Mouse (Mus musculus): ENCODE measurements around the gene Gjc1. TPM values are rescaled to one million over a fixed set of nuclear protein-coding genes. Genes with fewer than 3 reads are reported as not detected.

The Gjc1 gene
- polyA plus RNA-seq, 1 experiment from 2014 or later, result 1.6 TPM

DNA sequence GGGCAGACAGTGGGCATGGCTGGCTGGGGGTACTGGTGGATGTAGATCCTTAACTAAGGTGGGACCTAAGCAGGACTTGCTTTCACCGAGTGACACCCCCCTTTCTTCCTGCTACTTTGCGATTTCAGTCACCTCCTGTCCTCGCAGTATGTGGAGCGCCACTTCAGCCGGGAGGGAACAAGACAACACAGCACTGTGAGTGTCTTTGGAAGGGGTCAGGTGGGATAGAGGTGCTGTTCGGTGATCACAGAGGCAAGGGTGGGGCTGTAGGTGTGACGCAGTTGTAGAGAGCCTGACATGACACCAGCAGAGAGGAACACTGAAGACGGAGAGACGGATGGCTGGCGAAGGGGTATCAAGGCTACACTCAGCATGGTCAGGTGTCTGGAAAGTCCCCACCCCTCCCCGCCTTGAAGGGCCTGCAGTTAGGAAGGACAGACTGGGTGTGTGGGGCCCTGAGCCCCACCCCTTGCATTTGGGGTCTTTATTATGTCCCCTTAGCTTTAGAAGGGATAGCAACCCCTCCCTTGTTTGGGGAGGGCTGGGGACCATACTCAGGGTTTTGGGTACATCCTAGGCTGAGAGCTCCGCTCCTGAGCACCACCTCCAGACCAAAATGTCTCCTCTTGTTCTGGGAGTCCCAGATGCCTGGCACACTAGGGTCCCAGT, 49.4 kb downstream of the Gjc1 start:
- H3K27me3 ChIP-seq, result peaks cover 41% of the 10 kb centered on the region
- WGBS (ENCODE audit: insufficient replicate concordance), result 68% methylated on average over 12 of the region's 12 CpGs
- ATAC-seq (ENCODE audit: insufficient read depth), result no peak

DNA sequence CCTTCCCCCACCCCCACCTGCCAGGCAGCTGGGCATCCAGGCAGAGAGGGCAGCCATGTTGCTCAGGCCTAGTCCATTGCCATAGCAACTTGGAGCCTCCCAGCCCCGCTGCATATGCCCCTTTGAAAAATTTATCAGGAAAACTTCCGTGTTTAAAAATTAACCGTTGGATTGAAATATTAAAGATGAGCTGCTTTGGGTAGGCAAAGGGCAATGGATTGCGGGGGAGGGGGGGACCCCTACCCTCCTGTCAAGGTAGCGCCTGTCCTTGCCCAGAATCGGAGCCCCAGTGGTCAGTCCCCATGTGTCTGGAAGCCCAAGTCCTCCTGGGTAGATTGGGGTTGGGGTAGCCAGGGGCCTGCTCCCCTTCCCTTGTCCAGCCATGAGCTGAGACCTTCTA, 50.4 kb downstream of the Gjc1 start:
- Histone ChIP-seq H3K4me2 (no peak overlapping the region), H3K27ac (replicated peaks) (no peak overlapping the region), H3K9ac (no peak overlapping the region), H3K4me1 (replicated peaks) (peaks cover 3% of the 10 kb centered on the region), H3K9me3 (replicated peaks) (no peaks in the 10 kb centered on the region), H3K27me3 (peaks cover 31% of the 10 kb centered on the region), H3K4me3 (replicated peaks) (no peak overlapping the region), H3K36me3 (replicated peaks) (no peaks in the 10 kb centered on the region)
- no peak for ATAC-seq (ENCODE audit: insufficient read depth)
- 60% methylated on average over 6 of the region's 6 CpGs for WGBS (ENCODE audit: insufficient replicate concordance)

More for the DNA sequence above, 49.4 kb downstream of the Gjc1 start:
- no peaks in the 10 kb centered on the region for H3K9me3 ChIP-seq (replicated peaks)
- no peak overlapping the region for H3K9ac ChIP-seq
- H3K27ac ChIP-seq (replicated peaks), result no peak overlapping the region
- H3K4me1 ChIP-seq (replicated peaks), result peaks cover 12% of the 10 kb centered on the region
- H3K36me3 ChIP-seq (replicated peaks), result no peaks in the 10 kb centered on the region
- H3K4me3 ChIP-seq (replicated peaks), result no peak overlapping the region
- no peak overlapping the region for H3K4me2 ChIP-seq

GRCm38 (mm10) chr11:102767055-102767670, 52.3 kb downstream of the Gjc1 start:
- H3K36me3 ChIP-seq (replicated peaks), result no peaks in the 10 kb centered on the region
- peaks cover 30% of the 10 kb centered on the region for H3K27me3 ChIP-seq
- 52% methylated on average over 6 of the region's 6 CpGs for WGBS (ENCODE audit: insufficient replicate concordance)
- no peaks in the 10 kb centered on the region for H3K9me3 ChIP-seq (replicated peaks)
- ATAC-seq (ENCODE audit: insufficient read depth), result no peak
- peaks cover under 1% of the 10 kb centered on the region; the same call in 1 of the 2 replicates for H3K4me1 ChIP-seq (replicated peaks)
- no peak overlapping the region for H3K27ac ChIP-seq (replicated peaks)
- H3K9ac ChIP-seq, result no peak overlapping the region
- no peak overlapping the region for H3K4me3 ChIP-seq (replicated peaks)
- H3K4me2 ChIP-seq, result no peak overlapping the region

DNA sequence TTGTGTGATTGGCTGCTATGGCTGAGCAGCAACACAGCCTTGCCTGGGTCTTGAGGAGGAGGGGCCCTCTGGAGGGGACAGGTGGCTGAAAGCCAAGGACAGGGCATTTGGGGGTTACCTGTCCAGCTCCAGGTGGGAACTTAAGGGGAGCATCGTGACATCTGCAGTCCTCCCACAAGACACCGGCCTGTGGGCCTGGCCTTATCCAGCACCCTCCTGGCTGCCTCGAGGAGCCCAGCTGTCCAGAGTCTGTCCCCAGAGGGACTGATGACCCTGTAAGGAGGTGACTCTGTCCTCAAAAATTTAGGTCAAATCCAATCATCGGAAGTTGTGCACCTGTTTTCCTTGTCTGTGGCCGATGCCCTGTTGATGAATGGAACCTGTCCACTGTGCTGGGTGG, 54.1 kb downstream of the Gjc1 start:
- H3K9ac ChIP-seq, result no peak overlapping the region
- no peaks in the 10 kb centered on the region for H3K36me3 ChIP-seq (replicated peaks)
- ATAC-seq (ENCODE audit: insufficient read depth), result no peak
- no peak overlapping the region for H3K27ac ChIP-seq (replicated peaks)
- H3K4me2 ChIP-seq, result no peak overlapping the region
- H3K27me3 ChIP-seq, result peaks cover 35% of the 10 kb centered on the region
- H3K9me3 ChIP-seq (replicated peaks), result no peaks in the 10 kb centered on the region
- H3K4me3 ChIP-seq (replicated peaks), result no peak overlapping the region
- 67% methylated on average over 5 of the region's 5 CpGs for WGBS (ENCODE audit: insufficient replicate concordance)
- peaks cover 5% of the 10 kb centered on the region for H3K4me1 ChIP-seq (replicated peaks)

DNA sequence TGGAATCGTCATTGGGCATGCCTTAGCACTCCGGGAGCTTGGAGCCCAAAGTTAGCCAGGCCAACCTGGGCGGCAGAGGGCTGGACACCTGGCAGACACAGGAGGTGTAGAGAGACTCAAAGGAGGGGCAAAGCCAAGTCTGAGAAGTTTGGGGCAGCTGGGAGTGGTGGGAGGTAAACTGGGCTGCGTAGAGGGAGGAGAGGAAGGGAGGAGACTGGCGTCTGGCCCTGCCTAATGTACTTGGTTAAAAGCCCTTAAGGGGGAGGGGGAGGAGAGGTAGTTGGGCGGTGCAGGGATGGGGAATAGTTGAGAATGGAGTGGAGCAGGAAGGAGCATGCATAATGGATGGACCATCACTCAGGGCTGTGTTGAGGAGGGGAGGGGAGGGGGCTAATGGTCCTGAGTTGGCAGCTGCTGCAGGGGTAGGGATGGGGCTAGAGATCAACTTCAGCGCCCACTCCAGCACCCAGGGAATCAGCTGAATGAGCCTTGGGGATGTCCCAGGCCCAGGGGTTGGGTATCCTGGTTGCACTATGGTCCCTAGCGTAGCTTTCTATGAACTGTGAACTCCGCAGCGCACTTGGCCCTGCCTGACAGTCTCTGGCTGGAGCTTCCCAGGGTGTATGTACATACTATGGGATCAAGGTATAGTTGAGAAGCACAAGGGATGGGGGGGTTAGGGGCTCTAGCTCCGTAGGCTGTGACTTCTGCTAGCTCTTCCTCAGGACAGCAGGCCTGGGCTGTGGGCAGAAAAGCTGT, 56.3 kb downstream of the Gjc1 start:
- ATAC-seq (ENCODE audit: insufficient read depth), result no peak
- H3K36me3 ChIP-seq (replicated peaks), result no peaks in the 10 kb centered on the region
- WGBS (ENCODE audit: insufficient replicate concordance), result 63% methylated on average over 11 of the region's 11 CpGs
- peaks cover 47% of the 10 kb centered on the region for H3K27me3 ChIP-seq
- H3K4me2 ChIP-seq, result no peak overlapping the region
- no peak overlapping the region for H3K9ac ChIP-seq
- H3K27ac ChIP-seq (replicated peaks), result no peak overlapping the region
- H3K4me1 ChIP-seq (replicated peaks), result peaks cover 5% of the 10 kb centered on the region
- no peaks in the 10 kb centered on the region for H3K9me3 ChIP-seq (replicated peaks)
- no peak overlapping the region for H3K4me3 ChIP-seq (replicated peaks)

DNA sequence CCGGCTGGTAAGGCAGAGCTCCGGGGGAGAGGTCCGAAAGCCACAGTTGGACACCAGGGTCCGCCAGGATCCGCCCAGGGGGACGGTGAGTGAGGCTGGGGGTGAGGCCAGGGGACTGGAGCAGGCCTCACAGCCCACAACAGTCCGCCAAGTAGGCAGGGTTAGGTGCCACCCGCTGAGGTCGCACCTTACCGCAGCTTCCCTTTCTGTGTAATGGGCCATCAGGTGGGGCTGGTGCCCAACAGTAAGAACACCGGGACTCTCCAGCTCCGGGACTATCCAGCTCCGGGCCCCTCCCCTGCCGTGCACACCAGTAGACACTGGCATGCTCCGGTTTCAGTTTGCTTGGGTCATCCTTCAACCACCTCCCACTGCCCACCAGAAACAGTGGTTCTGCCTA, 57.3 kb downstream of the Gjc1 start:
- no peak overlapping the region for H3K27ac ChIP-seq (replicated peaks)
- H3K4me3 ChIP-seq (replicated peaks), result peak overlapping the region; percentile 47
- no peaks in the 10 kb centered on the region for H3K36me3 ChIP-seq (replicated peaks)
- H3K27me3 ChIP-seq, result peaks cover 47% of the 10 kb centered on the region
- H3K4me1 ChIP-seq (replicated peaks), result peaks cover 5% of the 10 kb centered on the region
- no peak overlapping the region for H3K9ac ChIP-seq
- 9% methylated on average over 15 of the region's 15 CpGs for WGBS (ENCODE audit: insufficient replicate concordance)
- ATAC-seq (ENCODE audit: insufficient read depth), result no peak
- H3K9me3 ChIP-seq (replicated peaks), result no peaks in the 10 kb centered on the region
- peak overlapping the region; percentile 69 for H3K4me2 ChIP-seq

- no peak within 1 kb of the TSS for H3K27ac ChIP-seq (replicated peaks)
- H3K36me3 ChIP-seq (replicated peaks), result no peaks in the 10 kb centered on the region
- H3K4me1 ChIP-seq (replicated peaks), result peaks cover 5% of the 10 kb centered on the region
- ATAC-seq (ENCODE audit: insufficient read depth), result no peak
- peaks cover 47% of the 10 kb centered on the region for H3K27me3 ChIP-seq
- H3K4me3 ChIP-seq (replicated peaks), result peak within 1 kb of the TSS; percentile 47
- H3K4me2 ChIP-seq, result peak within 1 kb of the TSS; percentile 69
- H3K9me3 ChIP-seq (replicated peaks), result no peaks in the 10 kb centered on the region
- H3K9ac ChIP-seq, result no peak within 1 kb of the TSS
- WGBS (ENCODE audit: insufficient replicate concordance), result 1% methylated on average over 64 of the region's 76 CpGs
Measured at GRCm38 (mm10) chr11:102761309-102762210, 57.9 kb downstream of the Gjc1 start, which contains the start of gene Adam11. TSS of gene Adam11 (plus strand) at chr11:102761439.

DNA sequence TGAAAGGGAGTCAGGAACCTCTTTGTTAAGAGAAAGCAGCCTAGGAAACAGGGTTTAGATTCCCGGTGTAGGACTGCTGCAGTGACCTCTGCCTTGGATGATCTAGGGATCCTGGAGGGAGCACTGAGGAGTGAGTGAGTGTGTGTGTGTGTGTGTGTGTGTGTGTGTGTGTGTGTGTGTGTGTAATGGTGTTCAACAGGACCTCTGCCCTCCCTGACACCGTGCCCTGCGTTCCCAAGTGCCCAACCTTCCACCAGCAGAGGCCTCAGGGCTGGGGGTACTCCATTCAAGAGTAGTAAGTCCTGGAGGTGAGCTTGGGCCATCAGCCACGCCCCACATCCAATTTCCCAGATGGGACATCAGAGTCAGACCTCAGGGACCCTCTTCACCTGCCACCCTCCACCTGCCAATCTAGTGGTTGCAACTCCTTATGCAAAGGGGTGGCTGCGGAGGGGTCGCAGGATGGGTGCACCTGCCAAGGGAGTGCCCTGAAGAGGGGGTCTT, 58.6 kb downstream of the Gjc1 start:
- no peak overlapping the region for H3K27ac ChIP-seq (replicated peaks)
- no peaks in the 10 kb centered on the region for H3K36me3 ChIP-seq (replicated peaks)
- H3K4me3 ChIP-seq (replicated peaks), result peak overlapping the region; percentile 47
- H3K4me2 ChIP-seq, result peak overlapping the region; percentile 69
- no peaks in the 10 kb centered on the region for H3K9me3 ChIP-seq (replicated peaks)
- no peak overlapping the region for H3K9ac ChIP-seq
- H3K4me1 ChIP-seq (replicated peaks), result peaks cover 5% of the 10 kb centered on the region
- no peak for ATAC-seq (ENCODE audit: insufficient read depth)
- 30% methylated on average over 6 of the region's 6 CpGs for WGBS (ENCODE audit: insufficient replicate concordance)
- peaks cover 47% of the 10 kb centered on the region for H3K27me3 ChIP-seq

- 59% methylated on average over 2 of the region's 2 CpGs for WGBS (ENCODE audit: insufficient replicate concordance)
Measured at GRCm38 (mm10) chr11:102758977-102759376, 60.5 kb downstream of the Gjc1 start.

GRCm38 (mm10) chr11:102755391-102755790, 64.1 kb downstream of the Gjc1 start:
- no peak overlapping the region for H3K27ac ChIP-seq (replicated peaks)
- 66% methylated on average over 7 of the region's 7 CpGs for WGBS (ENCODE audit: insufficient replicate concordance)
- no peak overlapping the region for H3K4me3 ChIP-seq (replicated peaks)
- ATAC-seq (ENCODE audit: insufficient read depth), result no peak
- H3K4me1 ChIP-seq (replicated peaks), result no peaks in the 10 kb centered on the region
- H3K27me3 ChIP-seq, result peaks cover 12% of the 10 kb centered on the region
- no peaks in the 10 kb centered on the region for H3K9me3 ChIP-seq (replicated peaks)
- no peak overlapping the region for H3K4me2 ChIP-seq
- H3K9ac ChIP-seq, result no peak overlapping the region
- H3K36me3 ChIP-seq (replicated peaks), result no peaks in the 10 kb centered on the region

More at GRCm38 (mm10) chr11:102758977-102759376, 60.5 kb downstream of the Gjc1 start:
- Histone ChIP-seq H3K36me3 (replicated peaks) (no peaks in the 10 kb centered on the region), H3K4me1 (replicated peaks) (peaks cover 5% of the 10 kb centered on the region), H3K4me3 (replicated peaks) (no peak overlapping the region), H3K4me2 (no peak overlapping the region), H3K9ac (no peak overlapping the region), H3K27me3 (peaks cover 47% of the 10 kb centered on the region), H3K27ac (replicated peaks) (no peak overlapping the region), H3K9me3 (replicated peaks) (no peaks in the 10 kb centered on the region)
- ATAC-seq (ENCODE audit: insufficient read depth), result no peak

All from liver, embryonic 15.5 days (tissue).